Mouse (Mus musculus): ENCODE measurements at regions not wholly inside any gene's neighbourhood (a gene's known extent, or its start where the extent isn't known, plus 50 kb on each side); places are given as distances from the start of the nearest gene placed in this dataset.

GRCm38 (mm10) chr7:133234326-133234725, 110.2 kb upstream of the Ctbp2 start:
- DNase-seq (ENCODE audit: low spot score in 2 of 2), result peak in 1 of 2 experiments; percentile 22

- DNase-seq (ENCODE audit: low spot score in 2 of 2), result no peak
Measured at GRCm38 (mm10) chr7:133232889-133233441, 108.8 kb upstream of the Ctbp2 start.

- DNase-seq (ENCODE audit: low spot score in 2 of 2), result no peak
Measured at GRCm38 (mm10) chr7:133230806-133231205, 106.7 kb upstream of the Ctbp2 start.

- DNase-seq (ENCODE audit: low spot score in 2 of 2), result no peak
Measured at GRCm38 (mm10) chr7:133223948-133224652, 99.9 kb upstream of the Ctbp2 start.

- no peak for DNase-seq (ENCODE audit: low spot score in 2 of 2)
Measured at GRCm38 (mm10) chr7:133212328-133212727, 88.2 kb upstream of the Ctbp2 start.

GRCm38 (mm10) chr7:133205704-133206103, 81.5 kb upstream of the Ctbp2 start:
- no peak for DNase-seq (ENCODE audit: low spot score in 2 of 2)

- no peak for DNase-seq (ENCODE audit: low spot score in 2 of 2)
Measured at GRCm38 (mm10) chr7:133204485-133204884, 80.3 kb upstream of the Ctbp2 start.

GRCm38 (mm10) chr7:133203933-133204332, 79.8 kb upstream of the Ctbp2 start:
- DNase-seq (ENCODE audit: low spot score in 2 of 2), result no peak

GRCm38 (mm10) chr7:133202092-133202880, 78.1 kb upstream of the Ctbp2 start:
- DNase-seq (ENCODE audit: low spot score in 2 of 2), result no peak

GRCm38 (mm10) chr7:133199046-133199445, 74.9 kb upstream of the Ctbp2 start:
- no peak for DNase-seq (ENCODE audit: low spot score in 2 of 2)

- no peak for DNase-seq (ENCODE audit: low spot score in 2 of 2)
Measured at GRCm38 (mm10) chr7:133189880-133190462, 65.8 kb upstream of the Ctbp2 start.

GRCm38 (mm10) chr7:133185931-133186601, 61.9 kb upstream of the Ctbp2 start:
- DNase-seq (ENCODE audit: low spot score in 2 of 2), result peak in 1 of 2 experiments; percentile 26

GRCm38 (mm10) chr7:133184905-133185594, 60.9 kb upstream of the Ctbp2 start:
- no peak for DNase-seq (ENCODE audit: low spot score in 2 of 2)

- no peak for DNase-seq (ENCODE audit: low spot score in 2 of 2)
Measured at GRCm38 (mm10) chr7:133181388-133181787, 57.2 kb upstream of the Ctbp2 start.

- no peak for DNase-seq (ENCODE audit: low spot score in 2 of 2)
Measured at GRCm38 (mm10) chr7:133177179-133177575, 53.0 kb upstream of the Ctbp2 start.

- DNase-seq (ENCODE audit: low spot score in 2 of 2), result no peak
Measured at GRCm38 (mm10) chr7:133176256-133177178, 52.4 kb upstream of the Ctbp2 start.

Data from left cerebral cortex, adult 9 months (tissue).